Mouse (Mus musculus) splenic B cell, adult 2 months (primary cell): Measurements from ENCODE around the gene Slc41a3.
A peak's percentile ranks its signal among the peaks of the same experiment; 100 is the strongest.

Experiments used
- DNase-seq: peaks from one replicate; pipeline ENCODE4 v3.0.0-alpha.2; 2011; ENCODE audit warnings: low read depth, low spot score
- H3K27me3 ChIP-seq: 2 replicates; pipeline ENCODE4 v1.6.1; 2012; ENCODE audit warnings: mild to moderate bottlenecking, low read length, moderate library complexity, mixed read lengths; ENCODE audit not compliant: control insufficient read depth, poor library complexity, insufficient read depth, severe bottlenecking
- H3K36me3 ChIP-seq: 2 replicates; pipeline ENCODE4 v1.6.1; 2012; ENCODE audit warnings: mild to moderate bottlenecking, low read length, moderate library complexity, mixed read lengths; ENCODE audit not compliant: control insufficient read depth, poor library complexity, insufficient read depth, severe bottlenecking

The Slc41a3 gene

DNA sequence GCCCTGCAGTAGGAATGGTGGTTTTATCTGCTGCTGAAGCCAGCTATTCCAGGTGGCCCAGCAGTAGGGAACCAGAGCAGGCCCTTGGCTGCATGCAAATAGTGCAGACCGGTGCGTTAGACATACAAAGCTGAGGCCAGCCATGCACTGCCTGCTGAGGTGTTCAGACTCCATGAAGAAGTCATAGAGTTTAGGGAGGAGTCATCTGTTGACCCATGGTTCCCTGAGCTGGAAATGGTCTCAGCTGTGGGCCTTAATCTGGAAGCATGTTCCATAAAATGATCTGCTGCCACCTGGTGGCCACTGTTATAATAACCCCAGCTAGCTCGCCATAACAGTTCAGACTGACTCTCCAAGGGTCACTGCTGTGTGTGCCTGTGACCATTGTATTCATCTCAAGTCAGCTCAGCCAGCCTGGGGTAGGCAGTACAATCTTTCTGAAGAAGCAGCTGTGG, 29.2 kb upstream of the Slc41a3 start:
- H3K27me3 ChIP-seq, result no peaks in the 10 kb centered on the region
- peak; percentile 72 for DNase-seq
- H3K36me3 ChIP-seq, result no peaks in the 10 kb centered on the region

DNA sequence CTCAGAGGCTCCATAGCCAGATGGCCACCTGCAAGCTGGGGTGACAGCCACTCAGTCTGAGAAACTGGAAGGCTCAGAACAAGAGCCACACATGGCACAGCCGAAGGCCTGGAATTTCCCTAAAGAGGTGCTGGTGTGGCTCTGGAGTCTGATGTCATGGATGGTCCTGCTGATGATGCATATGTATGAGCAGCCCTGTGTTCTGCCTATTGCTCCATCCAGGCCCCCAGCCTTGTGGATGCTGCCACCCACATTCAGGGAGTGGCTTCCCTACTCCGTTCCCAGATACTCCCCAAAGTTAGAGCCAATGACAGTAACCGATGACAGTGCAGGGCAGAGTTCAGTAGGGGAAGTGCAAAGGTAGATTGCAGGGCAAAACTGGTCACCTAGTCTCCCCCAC, 26.4 kb upstream of the Slc41a3 start:
- H3K36me3 ChIP-seq, result no peaks in the 10 kb centered on the region
- no peaks in the 10 kb centered on the region for H3K27me3 ChIP-seq
- no peak for DNase-seq

GRCm38 (mm10) chr6:90582331-90582730, 22.2 kb upstream of the Slc41a3 start:
- H3K36me3 ChIP-seq, result no peaks in the 10 kb centered on the region

GRCm38 (mm10) chr6:90588113-90588512, 16.4 kb upstream of the Slc41a3 start:
- no peaks in the 10 kb centered on the region for H3K27me3 ChIP-seq
- H3K36me3 ChIP-seq, result no peaks in the 10 kb centered on the region
- no peak for DNase-seq

More at GRCm38 (mm10) chr6:90582331-90582730, 22.2 kb upstream of the Slc41a3 start:
- H3K27me3 ChIP-seq, result no peaks in the 10 kb centered on the region
- DNase-seq, result no peak

- Histone ChIP-seq H3K27me3 (no peaks in the 10 kb centered on the region), H3K36me3 (no peaks in the 10 kb centered on the region)
- no peak for DNase-seq
Measured at GRCm38 (mm10) chr6:90590707-90591106, 13.8 kb upstream of the Slc41a3 start.

DNA sequence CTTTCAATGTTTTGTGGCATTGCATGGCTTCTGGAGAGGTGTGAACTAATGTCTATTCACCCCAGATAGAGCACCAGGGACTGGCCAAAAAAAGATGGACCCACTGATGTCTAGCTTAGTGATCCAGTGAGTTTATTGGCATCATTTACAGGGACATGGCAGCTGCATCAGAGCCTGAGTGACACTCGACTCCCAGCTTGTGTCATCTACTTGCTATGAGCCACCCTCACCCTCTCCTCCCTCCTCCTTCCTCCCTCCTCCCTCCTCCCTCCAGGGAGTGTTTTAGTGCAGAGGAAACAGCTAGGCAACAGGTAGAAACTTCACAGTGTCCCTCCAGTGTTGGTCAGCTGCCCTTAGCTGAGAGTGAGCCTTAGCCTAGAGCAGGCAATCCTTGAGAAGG, 9.6 kb upstream of the Slc41a3 start:
- H3K36me3 ChIP-seq, result no peaks in the 10 kb centered on the region
- DNase-seq, result no peak
- no peaks in the 10 kb centered on the region for H3K27me3 ChIP-seq

DNA sequence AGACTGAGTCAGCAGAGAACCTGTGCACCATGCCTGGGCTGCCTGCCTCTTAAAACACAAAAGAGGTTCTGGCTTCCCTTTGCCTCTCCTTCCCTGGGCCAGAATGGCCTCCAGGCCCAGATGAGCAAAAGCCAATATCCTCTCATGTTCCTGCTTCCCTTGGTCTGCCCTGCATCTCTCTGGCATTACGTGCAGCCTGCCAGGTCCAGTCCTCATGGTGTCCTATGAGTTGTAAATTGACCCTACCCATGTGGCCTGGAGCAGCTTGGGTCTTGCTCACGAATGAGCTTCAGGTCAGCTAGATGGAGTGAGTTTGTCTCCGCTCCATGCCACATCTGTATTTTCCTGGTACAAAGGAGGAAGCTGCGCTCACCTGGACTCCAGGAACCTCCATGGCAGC, 7.5 kb upstream of the Slc41a3 start:
- H3K27me3 ChIP-seq, result no peaks in the 10 kb centered on the region
- no peak for DNase-seq
- H3K36me3 ChIP-seq, result no peaks in the 10 kb centered on the region

GRCm38 (mm10) chr6:90597592-90597991, 6.9 kb upstream of the Slc41a3 start:
- H3K36me3 ChIP-seq, result no peaks in the 10 kb centered on the region
- no peaks in the 10 kb centered on the region for H3K27me3 ChIP-seq
- DNase-seq, result no peak

DNA sequence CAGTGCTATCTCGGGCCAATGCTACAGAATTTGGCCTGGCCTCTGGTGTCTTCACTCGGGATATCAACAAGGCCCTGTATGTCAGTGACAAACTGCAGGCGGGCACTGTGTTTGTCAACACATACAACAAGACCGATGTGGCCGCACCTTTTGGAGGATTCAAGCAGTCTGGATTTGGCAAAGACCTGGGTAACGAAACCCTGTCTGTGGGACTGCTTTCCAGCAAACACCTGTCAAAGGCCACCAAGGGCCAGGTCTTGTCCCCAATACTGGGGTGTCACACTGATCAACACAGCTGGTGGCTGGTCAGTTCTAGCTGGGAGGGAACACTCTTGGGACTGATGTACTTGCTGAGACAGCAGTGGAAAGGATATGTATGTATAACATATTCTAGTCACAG, 6.3 kb upstream of the Slc41a3 start:
- H3K36me3 ChIP-seq, result no peaks in the 10 kb centered on the region
- H3K27me3 ChIP-seq, result no peaks in the 10 kb centered on the region
- DNase-seq, result no peak

- no peak for DNase-seq
Measured at GRCm38 (mm10) chr6:90600351-90600750, 4.2 kb upstream of the Slc41a3 start.

GRCm38 (mm10) chr6:90601736-90602135, 2.8 kb upstream of the Slc41a3 start:
- no peak for DNase-seq
- no peaks in the 10 kb centered on the region for H3K36me3 ChIP-seq
- H3K27me3 ChIP-seq, result no peaks in the 10 kb centered on the region

More at GRCm38 (mm10) chr6:90600351-90600750, 4.2 kb upstream of the Slc41a3 start:
- Histone ChIP-seq H3K27me3 (no peaks in the 10 kb centered on the region), H3K36me3 (no peaks in the 10 kb centered on the region)

- H3K36me3 ChIP-seq, result no peaks in the 10 kb centered on the region
- no peak for DNase-seq
- no peaks in the 10 kb centered on the region for H3K27me3 ChIP-seq
Measured at GRCm38 (mm10) chr6:90602304-90602703, 2.2 kb upstream of the Slc41a3 start.

DNA sequence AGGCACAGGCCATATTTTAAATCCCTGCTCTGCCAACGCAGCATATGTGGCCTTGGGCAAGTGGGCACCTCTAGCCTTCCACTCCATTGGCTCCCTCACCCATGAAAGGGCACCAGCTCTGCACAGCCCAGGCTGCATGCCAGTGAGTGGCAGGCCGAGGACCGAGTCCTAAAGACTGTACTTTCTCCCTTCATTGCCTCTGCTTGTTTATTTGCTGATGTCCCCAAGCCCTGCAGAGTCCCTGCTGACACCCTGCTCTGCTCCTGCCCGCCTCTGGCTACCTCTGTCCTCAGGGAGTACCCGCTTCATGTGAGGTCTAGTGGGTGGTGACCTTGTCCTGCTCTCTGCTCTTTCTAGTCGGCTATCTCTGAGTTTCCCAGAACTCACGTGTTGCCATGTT, 1.4 kb upstream of the Slc41a3 start:
- Histone ChIP-seq H3K36me3 (no peaks in the 10 kb centered on the region), H3K27me3 (no peaks in the 10 kb centered on the region)
- no peak for DNase-seq

- no peaks in the 10 kb centered on the region for H3K27me3 ChIP-seq
- no peak for DNase-seq
- H3K36me3 ChIP-seq, result no peaks in the 10 kb centered on the region
Measured at GRCm38 (mm10) chr6:90604130-90604529, 395 bp upstream of the Slc41a3 start.

DNA sequence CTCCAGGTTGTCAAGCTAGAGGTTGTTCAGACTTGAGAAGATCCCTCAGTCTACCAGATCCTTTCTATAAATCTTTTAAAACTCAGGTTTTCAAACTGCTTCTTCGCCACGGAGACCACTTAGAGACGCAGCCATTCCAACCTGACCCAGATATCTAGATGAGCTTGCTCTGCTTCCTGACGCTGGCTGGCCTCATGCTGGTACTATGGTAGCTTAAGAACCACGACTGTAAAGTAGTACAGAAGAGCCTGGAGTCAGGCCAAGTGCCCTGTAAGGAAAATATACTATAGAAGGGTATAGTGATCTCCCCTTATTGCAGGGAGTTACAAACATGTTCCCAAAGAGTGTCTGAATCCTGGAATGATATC, 757 bp downstream of the Slc41a3 start:
- DNase-seq, result no peak
- H3K27me3 ChIP-seq, result no peaks in the 10 kb centered on the region
- H3K36me3 ChIP-seq, result no peaks in the 10 kb centered on the region

GRCm38 (mm10) chr6:90606538-90606937, 2.0 kb downstream of the Slc41a3 start:
- DNase-seq, result peak; percentile 91
- H3K27me3 ChIP-seq, result no peaks in the 10 kb centered on the region

More at GRCm38 (mm10) chr6:90606538-90606937, 2.0 kb downstream of the Slc41a3 start:
- no peaks in the 10 kb centered on the region for H3K36me3 ChIP-seq
